Mouse (Mus musculus) kidney, embryonic 15.5 days (tissue): ENCODE results near the gene Cyp2b10. TPM values are rescaled to one million over a fixed set of nuclear protein-coding genes. Genes with fewer than 3 reads are reported as not detected.
"Not testable (repeated sequence)": the region's sequence is repeated elsewhere in the genome, so short reads cannot be mapped to it uniquely, and the experiment has no call there.

ENCODE experiments used
- ATAC-seq: fragments of 200-750 bp; cut with Nextera tagmentation; replicated peaks from 2 replicates; pipeline ENCODE4 v1.8.0; 2017; ENCODE audit warnings: moderate TSS enrichment; ENCODE audit not compliant: low FRiP score
- H3K27ac ChIP-seq: fragments of 300-500 bp; sonication (generic); 2 replicates; pipeline ENCODE4 v1.5.1; 2015; ENCODE audit warnings: mild to moderate bottlenecking, inconsistent platforms
- H3K27me3 ChIP-seq: fragments of 300-500 bp; sonication (generic); 2 replicates; pipeline ENCODE4 v1.6.1; 2015; ENCODE audit warnings: inconsistent platforms
- H3K36me3 ChIP-seq: fragments of 300-500 bp; sonication (generic); 2 replicates; pipeline ENCODE4 v1.6.1; 2015; ENCODE audit warnings: inconsistent platforms
- H3K4me1 ChIP-seq: fragments of 300-500 bp; sonication (generic); 2 replicates; pipeline ENCODE4 v1.6.1; 2015; ENCODE audit warnings: inconsistent platforms
- H3K4me2 ChIP-seq: fragments of 300-500 bp; sonication (generic); 2 replicates; pipeline ENCODE4 v1.6.1; 2015; ENCODE audit warnings: moderate library complexity, mild to moderate bottlenecking, inconsistent platforms
- H3K4me3 ChIP-seq: fragments of 300-500 bp; sonication (generic); replicated peaks from 2 replicates; pipeline ENCODE4 v1.5.1; 2015; ENCODE audit warnings: mild to moderate bottlenecking, inconsistent platforms
- H3K9ac ChIP-seq: fragments of 300-500 bp; sonication (generic); 2 replicates; pipeline ENCODE4 v1.6.1; 2015; ENCODE audit warnings: mild to moderate bottlenecking, inconsistent platforms
- H3K9me3 ChIP-seq: fragments of 300-500 bp; sonication (generic); replicated peaks from 2 replicates; pipeline ENCODE4 v1.6.1; 2016; ENCODE audit warnings: inconsistent platforms
- WGBS: fragments of 180-500 bp; shearing (Covaris S2); methylation state at CpG from one replicate; pipeline ENCODE4 v1.1.7; 2015; ENCODE audit warnings: mixed read lengths; 5-methylcytosine and 5-hydroxymethylcytosine counted together
- polyA plus RNA-seq: library from polyadenylated mRNA; unstranded; fragments of >200 nt; fragmentation: Nextera tagmentation; extraction: Ambion mirVana; gene quantifications from 2 replicates; pipeline ENCODE4 v1.2.1, GENCODE M21; 2015

The Cyp2b10 gene
- not detected in 2 replicates for polyA plus RNA-seq

- H3K9me3 ChIP-seq: no peaks in the 10 kb centered on the region
- no peak for ATAC-seq
- no peak within 1 kb of the TSS for H3K9ac ChIP-seq
- no peak within 1 kb of the TSS for H3K4me2 ChIP-seq
- no peaks in the 10 kb centered on the region for H3K36me3 ChIP-seq
- no peak within 1 kb of the TSS for H3K4me3 ChIP-seq
- H3K27ac ChIP-seq: no peak within 1 kb of the TSS
- 0 out of 2 replicates have a peak, but pooled peaks cover under 1% of the 10 kb centered on the region for H3K4me1 ChIP-seq
- WGBS: 80% methylated on average over 6 of the region's 6 CpGs
- no peaks in the 10 kb centered on the region for H3K27me3 ChIP-seq
Measured at GRCm38 (mm10) chr7:25897411-25897810, at the start of gene Cyp2b10. Gene Cyp2b10, plus strand, starts transcription at chr7:25897620.

GRCm38 (mm10) chr7:25847722-25848443 is 49.5 kb upstream of the Cyp2b10 start:
- Histone ChIP-seq H3K9ac (peak overlapping the region; percentile 44), H3K4me2 (peak overlapping the region; percentile 68), H3K27ac (peak overlapping the region; percentile 43; the same call in 1 of the 2 replicates), H3K4me3 (peak overlapping the region; percentile 53), H3K4me1 (0 out of 2 replicates have a peak, but pooled peaks cover 4% of the 10 kb centered on the region), H3K27me3 (no peaks in the 10 kb centered on the region), H3K9me3 (no peaks in the 10 kb centered on the region), H3K36me3 (no peaks in the 10 kb centered on the region)
- ATAC-seq: peak; percentile 83
- WGBS: 11% methylated on average over 13 of the region's 13 CpGs

- Histone ChIP-seq H3K27ac (peak overlapping the region; percentile 43; the same call in 1 of the 2 replicates), H3K9ac (peak overlapping the region; percentile 44), H3K36me3 (no peaks in the 10 kb centered on the region), H3K4me2 (peak overlapping the region; percentile 68), H3K9me3 (no peaks in the 10 kb centered on the region), H3K27me3 (no peaks in the 10 kb centered on the region), H3K4me3 (peak overlapping the region; percentile 53), H3K4me1 (0 out of 2 replicates have a peak, but pooled peaks cover 4% of the 10 kb centered on the region)
- WGBS: 30% methylated on average over 11 of the region's 11 CpGs
- ATAC-seq: peak; percentile 66
Measured at GRCm38 (mm10) chr7:25848444-25848812, 49.0 kb upstream of the Cyp2b10 start.

- 39% methylated on average over 8 of the region's 8 CpGs for WGBS
- H3K9ac ChIP-seq: no peak overlapping the region
- H3K27ac ChIP-seq: no peak overlapping the region
- no peak for ATAC-seq
- H3K4me2 ChIP-seq: no peak overlapping the region
- H3K27me3 ChIP-seq: no peaks in the 10 kb centered on the region
- no peak overlapping the region for H3K4me3 ChIP-seq
- no peaks in the 10 kb centered on the region for H3K9me3 ChIP-seq
- no peaks in the 10 kb centered on the region for H3K36me3 ChIP-seq
- H3K4me1 ChIP-seq: peaks cover 4% of the 10 kb centered on the region; the same call in 1 of the 2 replicates
Measured at GRCm38 (mm10) chr7:25855082-25855481, 42.3 kb upstream of the Cyp2b10 start.

- H3K9me3 ChIP-seq: no peaks in the 10 kb centered on the region
- WGBS: 25% methylated on average over 9 of the region's 9 CpGs
- peaks cover 4% of the 10 kb centered on the region; the same call in 1 of the 2 replicates for H3K4me1 ChIP-seq
- H3K27ac ChIP-seq: no peak overlapping the region
- peak overlapping the region; percentile 55 for H3K4me2 ChIP-seq
- peak; percentile 79 for ATAC-seq
- H3K4me3 ChIP-seq: peak overlapping the region; percentile 32
- no peak overlapping the region for H3K9ac ChIP-seq
- H3K36me3 ChIP-seq: no peaks in the 10 kb centered on the region
- no peaks in the 10 kb centered on the region for H3K27me3 ChIP-seq
Measured at GRCm38 (mm10) chr7:25859962-25860870, 37.2 kb upstream of the Cyp2b10 start.

- no peak overlapping the region for H3K4me3 ChIP-seq
- H3K4me1 ChIP-seq: peaks cover 4% of the 10 kb centered on the region; the same call in 1 of the 2 replicates
- no peak overlapping the region for H3K4me2 ChIP-seq
- H3K36me3 ChIP-seq: no peaks in the 10 kb centered on the region
- H3K27me3 ChIP-seq: no peaks in the 10 kb centered on the region
- H3K9me3 ChIP-seq: no peaks in the 10 kb centered on the region; the same call in 1 of the 2 replicates
- H3K27ac ChIP-seq: no peak overlapping the region
- ATAC-seq: no peak
- no peak overlapping the region for H3K9ac ChIP-seq
- WGBS: 61% methylated on average over 2 of the region's 2 CpGs
Measured at GRCm38 (mm10) chr7:25862365-25862764, 35.1 kb upstream of the Cyp2b10 start.

GRCm38 (mm10) chr7:25863756-25864155 is 33.7 kb upstream of the Cyp2b10 start:
- Histone ChIP-seq H3K4me3 (no peak overlapping the region), H3K27me3 (no peaks in the 10 kb centered on the region), H3K9me3 (no peaks in the 10 kb centered on the region; the same call in 1 of the 2 replicates), H3K4me1 (peaks cover 4% of the 10 kb centered on the region; the same call in 1 of the 2 replicates), H3K36me3 (no peaks in the 10 kb centered on the region), H3K27ac (no peak overlapping the region), H3K4me2 (no peak overlapping the region), H3K9ac (no peak overlapping the region)
- ATAC-seq: no peak
- 76% methylated on average over 3 of the region's 3 CpGs for WGBS

- WGBS: 37% methylated on average over 5 of the region's 5 CpGs
- no peak overlapping the region for H3K4me2 ChIP-seq
- no peak overlapping the region for H3K4me3 ChIP-seq
- no peak for ATAC-seq
- no peak overlapping the region for H3K9ac ChIP-seq
- H3K4me1 ChIP-seq: peaks cover 3% of the 10 kb centered on the region; the same call in 1 of the 2 replicates
- H3K36me3 ChIP-seq: no peaks in the 10 kb centered on the region
- no peaks in the 10 kb centered on the region for H3K27me3 ChIP-seq
- no peaks in the 10 kb centered on the region; the same call in 1 of the 2 replicates for H3K9me3 ChIP-seq
- no peak overlapping the region for H3K27ac ChIP-seq
Measured at GRCm38 (mm10) chr7:25864861-25865260, 32.6 kb upstream of the Cyp2b10 start.

GRCm38 (mm10) chr7:25869789-25870188 is 27.6 kb upstream of the Cyp2b10 start:
- 82% methylated on average over 2 of the region's 2 CpGs for whole genome bisulfite sequencing
- no peaks in the 10 kb centered on the region; the same call in 1 of the 2 replicates for H3K9me3 ChIP-seq

GRCm38 (mm10) chr7:25872624-25873023 is 24.8 kb upstream of the Cyp2b10 start:
- Histone ChIP-seq H3K4me1 (no peaks in the 10 kb centered on the region), H3K9ac (no peak overlapping the region), H3K4me2 (no peak overlapping the region), H3K4me3 (no peak overlapping the region), H3K27ac (no peak overlapping the region), H3K27me3 (no peaks in the 10 kb centered on the region), H3K9me3 (no peaks in the 10 kb centered on the region), H3K36me3 (no peaks in the 10 kb centered on the region)
- ATAC-seq: no peak

More at GRCm38 (mm10) chr7:25869789-25870188, 27.6 kb upstream of the Cyp2b10 start:
- H3K4me1 ChIP-seq: no peaks in the 10 kb centered on the region
- H3K9ac ChIP-seq: no peak overlapping the region
- H3K27ac ChIP-seq: no peak overlapping the region
- H3K27me3 ChIP-seq: no peaks in the 10 kb centered on the region
- no peak for ATAC-seq
- no peak overlapping the region for H3K4me2 ChIP-seq
- no peaks in the 10 kb centered on the region for H3K36me3 ChIP-seq
- no peak overlapping the region for H3K4me3 ChIP-seq

- H3K4me1 ChIP-seq: no peaks in the 10 kb centered on the region
- H3K4me3 ChIP-seq: no peak overlapping the region
- ATAC-seq: no peak
- 71% methylated on average over 6 of the region's 6 CpGs for WGBS
- H3K36me3 ChIP-seq: no peaks in the 10 kb centered on the region
- H3K27me3 ChIP-seq: peaks cover 14% of the 10 kb centered on the region
- H3K9ac ChIP-seq: no peak overlapping the region
- no peaks in the 10 kb centered on the region for H3K9me3 ChIP-seq
- no peak overlapping the region for H3K27ac ChIP-seq
- no peak overlapping the region for H3K4me2 ChIP-seq
Measured at GRCm38 (mm10) chr7:25878735-25879134, 18.7 kb upstream of the Cyp2b10 start.

GRCm38 (mm10) chr7:25880721-25881120 is 16.7 kb upstream of the Cyp2b10 start:
- not testable (repeated sequence) for ATAC-seq, H3K4me1 ChIP-seq, H3K9ac ChIP-seq, H3K9me3 ChIP-seq, H3K4me3 ChIP-seq, H3K4me2 ChIP-seq, H3K36me3 ChIP-seq, H3K27ac ChIP-seq
- H3K27me3 ChIP-seq: peaks cover 20% of the 10 kb centered on the region
- WGBS: 25% methylated on average over 7 of the region's 7 CpGs
